Mouse (Mus musculus): ENCODE measurements around the gene Egln2.

DNA sequence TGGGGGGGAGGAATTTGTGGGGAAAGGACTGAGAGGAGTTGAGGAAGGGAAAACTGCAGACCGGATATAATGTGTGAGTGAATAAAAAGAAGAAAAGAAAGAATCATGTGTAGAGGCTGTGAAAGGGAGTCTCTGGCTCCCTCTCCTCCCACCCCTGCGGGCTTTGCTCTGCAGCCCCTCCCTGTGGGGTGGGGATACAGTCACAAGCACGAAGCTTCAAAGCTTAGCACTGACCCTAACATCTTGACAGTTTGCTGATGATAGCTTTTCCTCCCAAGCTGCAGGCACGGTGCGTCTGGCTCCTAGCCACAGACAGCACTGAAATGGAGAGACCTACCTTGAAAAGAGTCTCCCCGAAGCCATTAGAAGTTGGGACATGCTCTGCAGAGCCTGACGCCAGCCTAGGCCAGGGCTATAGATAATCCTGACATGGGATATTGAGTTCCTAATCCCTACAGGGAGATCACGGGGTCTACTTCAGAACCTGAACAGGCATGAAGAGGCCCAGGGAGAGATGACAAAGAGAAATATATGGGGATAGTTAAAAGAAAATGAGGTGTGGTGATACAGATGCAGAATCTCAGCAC, 30.1 kb downstream of the Egln2 start:
- no peak for TF ChIP-seq CTCF (IDR thresholded peaks at IDR 0.05; ENCODE audit: borderline replicate concordance, insufficient read depth, low read depth, low read length)
- no peak for TF ChIP-seq POLR2A (IDR thresholded peaks at IDR 0.05; ENCODE audit: borderline replicate concordance, insufficient read depth, low read length)

Data from cerebellum, adult 2 months (tissue).